Mouse (Mus musculus) Patski (cell line): ENCODE data around the gene Zbtb7a. TPM values are rescaled to one million over a fixed set of nuclear protein-coding genes. Genes with fewer than 3 reads are reported as not detected.

ENCODE experiments used
- ATAC-seq: fragments of 100-300 bp; one replicate; pipeline ENCODE4 v1.8.0; 2021
- CTCF ChIA-PET: fragments of 350-600 bp; sonication (Branson Sonifier 250); formaldehyde crosslinking; loops from one replicate; lab custom pipeline; 2022; ENCODE audit warnings: inconsistent platforms; lab: Charles Lee
- POLR2A ChIA-PET: fragments of 350-600 bp; sonication (Branson Sonifier 250); formaldehyde crosslinking; loops from one replicate; lab custom pipeline; 2022; ENCODE audit warnings: antibody characterized with exemption, inconsistent platforms; lab: Charles Lee
- DNase-seq: peaks from one replicate; pipeline ENCODE4 v3.0.0-alpha.2; 2011; ENCODE audit warnings: low read depth, low spot score
- H3K27me3 ChIP-seq: fragments of 371-371 bp; one replicate; pipeline ENCODE4 v1.5.1; 2021
- CTCF ChIP-seq: fragments of 100-300 bp; IDR thresholded peaks from one replicate; pipeline ENCODE4 v1.5.1; 2021
- in situ Hi-C: fragments of 300-500 bp; cut with MboI; formaldehyde crosslinking; loops from 3 replicates; pipeline ENCODE4 v1.11.1; 2018; ENCODE audit warnings: low pct_unique_long_range_greater_than_20kb, mixed read lengths
- polyA plus RNA-seq: library from polyadenylated mRNA; unstranded; gene quantifications from one replicate; pipeline ENCODE4 v1.2.3, GENCODE M21; 2021

Gene Zbtb7a
- polyA plus RNA-seq, 1 experiment from 2014 or later, result 40.6 TPM

- TF ChIP-seq CTCF, result no peak
- DNase-seq (no peak), ATAC-seq (no peak)
- ChIA-PET POLR2A (interaction anchor here (1.3 kb wide), 1 partner anchor 21 kb away, joined by 4 read pairs; no protein-coding TSS in a partner anchor), CTCF (interaction anchor here (0.7 to 2.7 kb wide), 3 partner anchors 14 to 21 kb away, joined by 3 to 21 read pairs (median 4); no protein-coding TSS in a partner anchor)
- in situ Hi-C loops, result no loop called here
- no peaks in the 10 kb centered on the region for H3K27me3 ChIP-seq
Measured at GRCm38 (mm10) chr10:81196470-81197065, 61.5 kb downstream of the Zbtb7a start.

GRCm38 (mm10) chr10:81197305-81197704 lies 62.3 kb downstream of the Zbtb7a start:
- in situ Hi-C loops, result no loop called here
- TF ChIP-seq CTCF, result no peak
- ATAC-seq, result peak; percentile 31
- no peak for DNase-seq
- no peaks in the 10 kb centered on the region for H3K27me3 ChIP-seq
- POLR2A ChIA-PET, result no interaction called here
- CTCF ChIA-PET, result interaction anchor here (1.9 to 2.7 kb wide), 3 partner anchors 13 to 27 kb away, joined by 4 to 21 read pairs (median 7); no protein-coding TSS in a partner anchor

- CTCF ChIA-PET, result interaction anchor here (1.9 to 2.7 kb wide), 2 partner anchors 18 to 26 kb away, joined by 7 to 21 read pairs; no protein-coding TSS in a partner anchor
- DNase-seq (no peak), ATAC-seq (no peak)
- in situ Hi-C loops, result no loop called here
- TF ChIP-seq CTCF, result no peak
- H3K27me3 ChIP-seq, result no peaks in the 10 kb centered on the region
- POLR2A ChIA-PET, result no interaction called here
Measured at GRCm38 (mm10) chr10:81198230-81198629, 63.2 kb downstream of the Zbtb7a start.

GRCm38 (mm10) chr10:81198990-81199389 lies 64.0 kb downstream of the Zbtb7a start:
- CTCF ChIA-PET, result interaction anchor here (1.9 to 2.7 kb wide), 2 partner anchors 17 to 25 kb away, joined by 7 to 21 read pairs; no protein-coding TSS in a partner anchor
- DNase-seq (no peak), ATAC-seq (no peak)
- in situ Hi-C loops, result no loop called here
- no peak for TF ChIP-seq CTCF
- POLR2A ChIA-PET, result no interaction called here
- no peaks in the 10 kb centered on the region for H3K27me3 ChIP-seq

GRCm38 (mm10) chr10:81200141-81200540 lies 65.1 kb downstream of the Zbtb7a start:
- in situ Hi-C loops, result no loop called here
- TF ChIP-seq CTCF, result no peak
- ATAC-seq, result no peak
- CTCF ChIA-PET, result no interaction called here
- no peaks in the 10 kb centered on the region for H3K27me3 ChIP-seq
- POLR2A ChIA-PET, result no interaction called here
- no peak for DNase-seq

- no peak for TF ChIP-seq CTCF
- no peaks in the 10 kb centered on the region for H3K27me3 ChIP-seq
- DNase-seq, result no peak
- ChIA-PET CTCF (no interaction called here), POLR2A (no interaction called here)
- ATAC-seq, result no peak
- in situ Hi-C loops, result no loop called here
Measured at GRCm38 (mm10) chr10:81200605-81201287, 65.7 kb downstream of the Zbtb7a start.

GRCm38 (mm10) chr10:81201807-81202758 lies 67.1 kb downstream of the Zbtb7a start, which contains the start of gene Nmrk2:
Gene Nmrk2 (minus strand): TSS chr10:81202051.
- ATAC-seq, result no peak
- in situ Hi-C loops, result no loop called here
- no peaks in the 10 kb centered on the region for H3K27me3 ChIP-seq
- ChIA-PET CTCF (interaction anchor here (1.1 to 1.3 kb wide), 2 partner anchors 13 to 16 kb away, joined by 3 read pairs; no protein-coding TSS in a partner anchor), POLR2A (no interaction called here)
- no peak for DNase-seq
- no peak for TF ChIP-seq CTCF

Other genes with a start within 250 kb of the Zbtb7a start
- 253 TPM for gene Timm13, start 234.3 kb upstream of the Zbtb7a start, polyA plus RNA-seq
- gene Lmnb2, start 217.0 kb upstream of the Zbtb7a start, polyA plus RNA-seq, result 24.7 TPM
- 53.8 TPM for gene Gadd45b, start 205.1 kb upstream of the Zbtb7a start, polyA plus RNA-seq
- gene Gng7, start 120.3 kb upstream of the Zbtb7a start, polyA plus RNA-seq, result 7.2 TPM
- 0.33 TPM for gene Diras1, start 109.6 kb upstream of the Zbtb7a start, polyA plus RNA-seq
- gene Slc39a3, start 97.8 kb upstream of the Zbtb7a start, polyA plus RNA-seq, result 14.3 TPM
- 129 TPM for gene Sgta, start 75.0 kb upstream of the Zbtb7a start, polyA plus RNA-seq
- 43.3 TPM for gene Thop1, start 65.2 kb upstream of the Zbtb7a start, polyA plus RNA-seq
- 0.08 TPM for gene Creb3l3, start 36.3 kb upstream of the Zbtb7a start, polyA plus RNA-seq
- 150 TPM for gene Map2k2, start 29.3 kb upstream of the Zbtb7a start, polyA plus RNA-seq
- 33.9 TPM for gene Pias4, start 32.7 kb downstream of the Zbtb7a start, polyA plus RNA-seq
- gene Eef2, start 41.4 kb downstream of the Zbtb7a start, polyA plus RNA-seq, result 1,798 TPM
- 82.0 TPM for gene Dapk3, start 47.8 kb downstream of the Zbtb7a start, polyA plus RNA-seq
- 0.50 TPM for gene 4930442H23Rik, start 48.6 kb downstream of the Zbtb7a start, polyA plus RNA-seq
- gene Nmrk2, start 66.8 kb downstream of the Zbtb7a start, polyA plus RNA-seq, result 0.14 TPM
- gene Atcay, start 95.6 kb downstream of the Zbtb7a start, polyA plus RNA-seq, result 0.04 TPM
- gene Zfr2, start 97.9 kb downstream of the Zbtb7a start, polyA plus RNA-seq, result 11.7 TPM
- gene Matk, start 117.7 kb downstream of the Zbtb7a start, polyA plus RNA-seq, result 1.5 TPM
- 98.3 TPM for gene Mrpl54, start 131.7 kb downstream of the Zbtb7a start, polyA plus RNA-seq
- gene Apba3, start 131.7 kb downstream of the Zbtb7a start, polyA plus RNA-seq, result 71.4 TPM
- 6.5 TPM for gene Tjp3, start 156.4 kb downstream of the Zbtb7a start, polyA plus RNA-seq
- gene Pip5k1c, start 157.7 kb downstream of the Zbtb7a start, polyA plus RNA-seq, result 51.5 TPM
- 34.5 TPM for gene Cactin, start 185.9 kb downstream of the Zbtb7a start, polyA plus RNA-seq
- gene Tbxa2r, start 193.5 kb downstream of the Zbtb7a start, polyA plus RNA-seq, result not detected
- gene Gipc3, start 208.0 kb downstream of the Zbtb7a start, polyA plus RNA-seq, result 0.46 TPM
- 118 TPM for gene Hmg20b, start 215.3 kb downstream of the Zbtb7a start, polyA plus RNA-seq
- gene Mfsd12, start 222.3 kb downstream of the Zbtb7a start, polyA plus RNA-seq, result 23.9 TPM
- 2.7 TPM for gene 4930404N11Rik, start 230.6 kb downstream of the Zbtb7a start, polyA plus RNA-seq
- 62.1 TPM for gene Fzr1, start 243.3 kb downstream of the Zbtb7a start, polyA plus RNA-seq
- gene Dohh, start 249.2 kb downstream of the Zbtb7a start, polyA plus RNA-seq, result 83.4 TPM
- 2.4 TPM for gene Gm48551, start 249.2 kb downstream of the Zbtb7a start, polyA plus RNA-seq